Mouse (Mus musculus) neural tube, embryonic 13.5 days (tissue): Measurements from ENCODE around the gene Zfand6. TPM values are rescaled to one million over a fixed set of nuclear protein-coding genes. Genes with fewer than 3 reads are reported as not detected.

Experiments used
- ATAC-seq: fragments of 200-750 bp; cut with Nextera tagmentation; 2 replicates; pipeline ENCODE4 v1.8.0; 2017; ENCODE audit warnings: low read depth, mild to moderate bottlenecking, moderate TSS enrichment, moderate library complexity
- H3K27ac ChIP-seq: fragments of 300-500 bp; sonication (generic); replicated peaks from 2 replicates; pipeline ENCODE4 v1.5.1; 2015; ENCODE audit warnings: moderate library complexity, mild to moderate bottlenecking, inconsistent platforms
- H3K27me3 ChIP-seq: fragments of 300-500 bp; sonication (generic); 2 replicates; pipeline ENCODE4 v1.6.1; 2015; ENCODE audit warnings: mild to moderate bottlenecking, inconsistent platforms
- H3K36me3 ChIP-seq: fragments of 300-500 bp; sonication (generic); 2 replicates; pipeline ENCODE4 v1.6.1; 2015; ENCODE audit warnings: mild to moderate bottlenecking, inconsistent platforms
- H3K4me1 ChIP-seq: fragments of 300-500 bp; sonication (generic); replicated peaks from 2 replicates; pipeline ENCODE4 v1.6.1; 2015; ENCODE audit warnings: inconsistent platforms
- H3K4me2 ChIP-seq: fragments of 300-500 bp; sonication (generic); 2 replicates; pipeline ENCODE4 v1.6.1; 2015; ENCODE audit warnings: inconsistent platforms, mild to moderate bottlenecking, moderate library complexity
- H3K4me3 ChIP-seq: fragments of 300-500 bp; sonication (generic); 2 replicates; pipeline ENCODE4 v1.5.1; 2015; ENCODE audit warnings: mild to moderate bottlenecking, inconsistent platforms
- H3K9ac ChIP-seq: fragments of 300-500 bp; sonication (generic); 2 replicates; pipeline ENCODE4 v1.6.1; 2015; ENCODE audit warnings: moderate library complexity, mild to moderate bottlenecking, inconsistent platforms
- H3K9me3 ChIP-seq: fragments of 300-500 bp; sonication (generic); 2 replicates; pipeline ENCODE4 v1.6.1; 2016; ENCODE audit warnings: inconsistent platforms
- WGBS: fragments of 180-500 bp; shearing (Covaris S2); methylation state at CpG from one replicate; pipeline ENCODE4 v1.1.7; 2015; 5-methylcytosine and 5-hydroxymethylcytosine counted together
- polyA plus RNA-seq: library from polyadenylated mRNA; unstranded; fragments of >200 nt; fragmentation: Nextera tagmentation; extraction: Ambion mirVana; gene quantifications from 2 replicates; pipeline ENCODE4 v1.2.1, GENCODE M21; 2015

Zfand6 gene
- polyA plus RNA-seq = 227 and 231 TPM in 2 replicates

GRCm38 (mm10) chr7:84689251-84690100 is at the start of gene Zfand6:
Gene Zfand6 (minus strand): TSS chr7:84689959.
- peaks cover 9% of the 10 kb centered on the region; the same call in 1 of the 2 replicates for H3K4me1 ChIP-seq
- WGBS = under 1% methylated on average over 72 of the region's 87 CpGs
- peak within 1 kb of the TSS; percentile 57 for H3K27ac ChIP-seq
- H3K36me3 ChIP-seq = no peaks in the 10 kb centered on the region
- H3K9ac ChIP-seq = peak within 1 kb of the TSS; percentile 68
- no peaks in the 10 kb centered on the region for H3K27me3 ChIP-seq
- H3K4me2 ChIP-seq = peak within 1 kb of the TSS; percentile 85
- no peaks in the 10 kb centered on the region for H3K9me3 ChIP-seq
- peak; percentile 99 for ATAC-seq
- peak within 1 kb of the TSS; percentile 72 for H3K4me3 ChIP-seq

- no peak overlapping the region for H3K4me2 ChIP-seq
- ATAC-seq = no peak
- no peaks in the 10 kb centered on the region for H3K27me3 ChIP-seq
- no peaks in the 10 kb centered on the region for H3K9me3 ChIP-seq
- no peak overlapping the region for H3K4me3 ChIP-seq
- no peak overlapping the region for H3K27ac ChIP-seq
- H3K4me1 ChIP-seq = no peaks in the 10 kb centered on the region
- no peaks in the 10 kb centered on the region for H3K36me3 ChIP-seq
- H3K9ac ChIP-seq = no peak overlapping the region
- WGBS = 83% methylated on average over 2 of the region's 2 CpGs
Measured at GRCm38 (mm10) chr7:84736803-84737202, 47.0 kb upstream of the Zfand6 start.

- ATAC-seq = no peak
Measured at GRCm38 (mm10) chr7:84733038-84733437, 43.3 kb upstream of the Zfand6 start.

GRCm38 (mm10) chr7:84732052-84732451 is 42.3 kb upstream of the Zfand6 start:
- Histone ChIP-seq H3K27ac (no peak overlapping the region), H3K9me3 (no peaks in the 10 kb centered on the region), H3K9ac (no peak overlapping the region), H3K4me2 (no peak overlapping the region), H3K4me3 (no peak overlapping the region), H3K27me3 (no peaks in the 10 kb centered on the region), H3K4me1 (no peaks in the 10 kb centered on the region), H3K36me3 (no peaks in the 10 kb centered on the region)
- 98% methylated on average over 1 of the region's 1 CpGs for WGBS
- no peak for ATAC-seq

More at GRCm38 (mm10) chr7:84733038-84733437, 43.3 kb upstream of the Zfand6 start:
- Histone ChIP-seq H3K27ac (no peak overlapping the region), H3K27me3 (no peaks in the 10 kb centered on the region), H3K4me2 (no peak overlapping the region), H3K36me3 (no peaks in the 10 kb centered on the region), H3K9me3 (no peaks in the 10 kb centered on the region), H3K4me1 (no peaks in the 10 kb centered on the region), H3K4me3 (no peak overlapping the region), H3K9ac (no peak overlapping the region)
- 84% methylated on average over 1 of the region's 1 CpGs for WGBS

DNA sequence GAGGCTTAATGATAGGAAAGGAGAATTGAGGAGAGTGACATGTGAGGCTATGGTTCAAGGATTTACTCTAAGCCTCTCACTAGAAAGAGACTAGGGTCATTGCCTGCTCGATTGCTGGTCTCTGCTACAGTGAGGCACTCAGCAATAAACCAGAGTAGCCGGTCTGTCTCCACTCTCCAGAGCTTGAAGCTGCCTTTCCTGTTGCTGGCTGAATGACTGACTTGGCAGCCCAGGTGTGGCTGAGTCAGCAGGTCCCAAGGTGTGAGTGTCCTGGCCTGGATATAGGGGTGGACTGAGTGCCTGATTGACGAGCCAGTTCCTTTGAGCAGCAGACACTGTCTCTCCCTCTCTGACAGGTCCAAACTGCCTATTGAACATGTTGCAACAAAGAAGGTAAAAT is 41.3 kb upstream of the Zfand6 start:
- no peaks in the 10 kb centered on the region for H3K4me1 ChIP-seq
- 79% methylated on average over 3 of the region's 3 CpGs for WGBS
- no peaks in the 10 kb centered on the region for H3K36me3 ChIP-seq
- H3K27ac ChIP-seq = no peak overlapping the region
- no peak overlapping the region for H3K4me2 ChIP-seq
- no peak for ATAC-seq
- H3K27me3 ChIP-seq = no peaks in the 10 kb centered on the region
- no peaks in the 10 kb centered on the region for H3K9me3 ChIP-seq
- H3K4me3 ChIP-seq = no peak overlapping the region
- no peak overlapping the region for H3K9ac ChIP-seq

DNA sequence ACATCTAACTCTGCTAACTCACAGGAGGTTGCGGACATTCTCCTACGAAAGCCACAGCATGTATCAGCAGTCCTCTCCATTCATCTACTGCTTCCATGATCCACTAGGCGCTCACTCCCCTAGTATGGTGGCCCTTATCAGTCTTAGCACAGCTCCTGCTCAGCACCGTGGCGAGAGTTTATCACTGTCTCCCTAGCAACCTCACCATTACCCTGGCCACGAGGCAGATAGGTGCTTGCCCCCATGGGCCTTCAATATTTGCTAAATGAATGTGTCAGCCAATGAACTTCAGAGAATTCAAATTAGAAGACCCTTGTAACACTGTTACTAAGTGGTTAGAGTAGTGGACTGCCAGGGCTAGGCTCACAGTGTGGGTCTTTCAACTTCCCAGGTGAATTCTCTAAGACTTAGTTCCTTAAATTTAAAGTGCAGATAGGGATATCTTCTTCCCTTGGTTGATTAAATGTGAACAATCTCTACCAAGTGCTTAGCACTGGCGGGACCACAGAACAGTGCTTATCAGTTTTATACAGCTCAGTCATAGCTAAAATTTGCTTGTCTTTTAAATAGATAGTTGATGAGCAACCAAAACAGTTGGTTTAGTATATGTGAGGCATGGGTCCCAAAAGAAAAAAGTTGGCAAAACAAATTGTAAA is 33.2 kb upstream of the Zfand6 start:
- H3K36me3 ChIP-seq = no peaks in the 10 kb centered on the region
- no peak overlapping the region for H3K4me3 ChIP-seq
- ATAC-seq = no peak
- no peak overlapping the region for H3K27ac ChIP-seq
- WGBS = 72% methylated on average over 7 of the region's 7 CpGs
- H3K9ac ChIP-seq = no peak overlapping the region
- no peaks in the 10 kb centered on the region for H3K9me3 ChIP-seq
- H3K27me3 ChIP-seq = no peaks in the 10 kb centered on the region
- H3K4me2 ChIP-seq = no peak overlapping the region
- H3K4me1 ChIP-seq = no peaks in the 10 kb centered on the region

GRCm38 (mm10) chr7:84710287-84710958 is 20.7 kb upstream of the Zfand6 start:
- no peak for ATAC-seq
- no peaks in the 10 kb centered on the region for H3K4me1 ChIP-seq
- no peak overlapping the region for H3K9ac ChIP-seq
- no peak overlapping the region for H3K27ac ChIP-seq
- H3K36me3 ChIP-seq = no peaks in the 10 kb centered on the region
- no peak overlapping the region for H3K4me2 ChIP-seq
- H3K27me3 ChIP-seq = no peaks in the 10 kb centered on the region
- no peaks in the 10 kb centered on the region for H3K9me3 ChIP-seq
- H3K4me3 ChIP-seq = no peak overlapping the region

GRCm38 (mm10) chr7:84706877-84707276 is 17.1 kb upstream of the Zfand6 start:
- H3K27me3 ChIP-seq = no peaks in the 10 kb centered on the region
- H3K27ac ChIP-seq = no peak overlapping the region
- ATAC-seq = no peak
- no peak overlapping the region for H3K4me3 ChIP-seq
- no peaks in the 10 kb centered on the region for H3K36me3 ChIP-seq
- H3K9me3 ChIP-seq = no peaks in the 10 kb centered on the region
- no peaks in the 10 kb centered on the region for H3K4me1 ChIP-seq
- no peak overlapping the region for H3K9ac ChIP-seq
- WGBS = 93% methylated on average over 3 of the region's 3 CpGs
- no peak overlapping the region for H3K4me2 ChIP-seq

DNA sequence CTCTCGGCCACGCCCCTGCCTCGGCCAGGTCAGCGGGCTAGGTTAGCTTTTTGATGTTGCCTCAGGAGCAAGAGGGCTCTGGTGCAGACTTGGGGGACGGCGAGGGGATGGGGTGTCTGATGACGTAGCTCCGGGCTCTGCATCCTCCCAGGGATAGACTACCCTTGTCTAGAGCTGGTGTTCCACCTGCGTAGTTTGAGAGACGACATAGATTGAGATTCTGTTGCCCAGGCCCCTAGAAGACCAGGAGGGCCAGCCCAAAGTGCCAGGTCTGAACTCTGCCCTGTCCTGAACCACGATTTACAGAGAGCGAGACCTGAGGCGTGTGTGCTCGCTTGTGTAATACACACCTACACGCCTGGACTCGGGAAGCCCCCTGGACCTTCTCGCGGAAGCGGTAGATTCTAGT is 346 bp upstream of the Zfand6 start:
- H3K9ac ChIP-seq = peak overlapping the region; percentile 68
- ATAC-seq = peak; percentile 76
- no peaks in the 10 kb centered on the region for H3K9me3 ChIP-seq
- H3K36me3 ChIP-seq = no peaks in the 10 kb centered on the region
- H3K4me2 ChIP-seq = peak overlapping the region; percentile 85
- no peak overlapping the region for H3K27ac ChIP-seq
- peaks cover 9% of the 10 kb centered on the region; the same call in 1 of the 2 replicates for H3K4me1 ChIP-seq
- no peaks in the 10 kb centered on the region for H3K27me3 ChIP-seq
- WGBS = 3% methylated on average over 19 of the region's 19 CpGs
- H3K4me3 ChIP-seq = peak overlapping the region; percentile 72

- 75% methylated on average over 12 of the region's 12 CpGs for WGBS
- ATAC-seq = no peak
Measured at GRCm38 (mm10) chr7:84687653-84688580, 1.8 kb downstream of the Zfand6 start.

GRCm38 (mm10) chr7:84686380-84686779 is 3.4 kb downstream of the Zfand6 start:
- ATAC-seq = no peak
- no peak overlapping the region for H3K27ac ChIP-seq
- no peaks in the 10 kb centered on the region for H3K27me3 ChIP-seq
- no peaks in the 10 kb centered on the region for H3K36me3 ChIP-seq
- no peak overlapping the region for H3K9ac ChIP-seq
- H3K4me3 ChIP-seq = no peak overlapping the region
- no peak overlapping the region for H3K4me2 ChIP-seq
- 90% methylated on average over 2 of the region's 2 CpGs for WGBS
- no peaks in the 10 kb centered on the region for H3K9me3 ChIP-seq
- H3K4me1 ChIP-seq = peaks cover 9% of the 10 kb centered on the region; the same call in 1 of the 2 replicates

More at GRCm38 (mm10) chr7:84687653-84688580, 1.8 kb downstream of the Zfand6 start:
- H3K4me1 ChIP-seq = peaks cover 9% of the 10 kb centered on the region; the same call in 1 of the 2 replicates
- H3K4me2 ChIP-seq = peak overlapping the region; percentile 85; the same call in 1 of the 2 replicates
- H3K4me3 ChIP-seq = no peak overlapping the region
- H3K36me3 ChIP-seq = no peaks in the 10 kb centered on the region
- no peaks in the 10 kb centered on the region for H3K9me3 ChIP-seq
- H3K27ac ChIP-seq = no peak overlapping the region
- no peaks in the 10 kb centered on the region for H3K27me3 ChIP-seq
- H3K9ac ChIP-seq = no peak overlapping the region
